Mouse (Mus musculus) urinary bladder, postnatal 10 days (tissue): ENCODE data around the gene Rpl18a.

Experiments
- DNase-seq: peaks from one replicate; pipeline ENCODE4 v3.0.0; 2022; ENCODE audit warnings: low spot score

The Rpl18a gene

GRCm38 (mm10) chr8:70880546-70880945, 16.7 kb downstream of the Rpl18a start:
- DNase-seq = no peak

- peak; percentile 8 for DNase-seq
Measured at GRCm38 (mm10) chr8:70880126-70880525, 17.1 kb downstream of the Rpl18a start.

GRCm38 (mm10) chr8:70879500-70879899, 17.7 kb downstream of the Rpl18a start:
- no peak for DNase-seq

DNA sequence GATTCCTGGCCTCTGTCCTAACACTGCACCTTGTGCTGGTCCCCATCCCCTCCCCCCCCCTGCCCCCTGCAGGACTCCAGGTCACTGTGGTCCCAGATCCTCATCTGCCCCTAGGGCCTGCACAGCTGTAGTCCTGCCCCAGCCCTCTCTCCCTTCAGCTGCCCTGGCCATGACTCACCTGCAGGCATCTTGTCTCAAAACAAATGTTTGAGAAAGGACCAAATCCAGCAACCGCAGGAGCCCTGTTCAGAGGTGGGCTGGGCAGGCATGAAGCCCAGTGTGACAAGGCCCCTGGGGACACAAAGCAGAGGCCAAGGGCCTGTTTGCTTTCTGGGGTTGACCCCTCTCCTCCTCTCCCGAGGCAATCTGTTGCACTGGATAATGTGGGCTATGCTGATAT, 19.0 kb downstream of the Rpl18a start:
- DNase-seq = no peak

DNA sequence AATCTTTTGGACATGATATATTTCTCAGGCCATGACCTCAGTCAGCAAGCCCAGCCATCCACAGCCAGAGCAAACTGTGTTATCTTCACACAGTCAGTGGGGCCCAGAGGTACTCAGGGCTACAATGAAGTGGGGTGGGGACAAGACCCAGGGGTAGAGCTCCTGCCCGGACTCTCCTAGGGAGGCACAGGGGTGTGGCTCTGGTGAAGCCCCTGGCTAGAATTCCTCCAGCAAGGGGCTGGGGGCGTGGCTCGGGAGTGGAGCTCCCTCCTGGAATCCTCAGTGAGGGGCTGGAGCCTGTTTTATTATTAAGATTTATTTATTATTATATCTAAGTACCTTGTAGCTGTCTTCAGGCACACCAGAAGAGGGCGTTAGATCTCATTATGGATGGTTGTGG, 20.8 kb downstream of the Rpl18a start:
- no peak for DNase-seq

- DNase-seq = no peak
Measured at GRCm38 (mm10) chr8:70874441-70874840, 22.8 kb downstream of the Rpl18a start.

DNA sequence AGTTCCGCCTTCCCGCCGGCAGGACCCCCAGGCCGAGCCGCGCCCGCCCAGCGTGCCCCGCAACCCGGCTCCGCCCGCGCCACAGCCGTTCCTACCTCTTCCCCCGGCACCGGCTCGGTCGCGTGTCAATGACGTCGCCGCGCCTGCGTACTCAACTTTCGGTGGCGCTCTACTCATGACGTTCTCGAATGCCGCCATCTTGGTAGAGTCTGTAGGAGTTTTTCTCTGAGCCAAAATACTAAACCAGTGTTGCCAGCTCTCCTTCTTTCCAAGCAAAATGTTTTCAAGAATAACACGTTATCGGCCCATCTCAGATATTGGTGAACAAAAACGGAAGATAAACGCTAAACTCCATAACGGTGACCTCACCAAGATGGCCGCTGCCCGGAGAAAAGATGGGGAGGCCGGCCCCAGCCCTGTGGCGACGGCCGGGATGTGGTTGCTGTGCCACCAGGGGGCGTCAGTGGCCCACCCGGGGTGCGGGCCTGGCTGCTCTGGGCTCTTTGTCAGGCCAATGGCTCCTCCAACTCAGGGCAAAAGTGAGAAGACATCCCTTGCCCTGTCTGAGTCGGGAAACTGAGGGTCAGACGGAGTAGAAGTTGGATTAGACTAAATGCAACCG, 23.7 kb downstream of the Rpl18a start, which contains the start of gene Ccdc124:
Gene Ccdc124, minus strand, starts transcription at position 572 of the 622 bp plus-strand sequence.
- DNase-seq = peak; percentile 87

DNA sequence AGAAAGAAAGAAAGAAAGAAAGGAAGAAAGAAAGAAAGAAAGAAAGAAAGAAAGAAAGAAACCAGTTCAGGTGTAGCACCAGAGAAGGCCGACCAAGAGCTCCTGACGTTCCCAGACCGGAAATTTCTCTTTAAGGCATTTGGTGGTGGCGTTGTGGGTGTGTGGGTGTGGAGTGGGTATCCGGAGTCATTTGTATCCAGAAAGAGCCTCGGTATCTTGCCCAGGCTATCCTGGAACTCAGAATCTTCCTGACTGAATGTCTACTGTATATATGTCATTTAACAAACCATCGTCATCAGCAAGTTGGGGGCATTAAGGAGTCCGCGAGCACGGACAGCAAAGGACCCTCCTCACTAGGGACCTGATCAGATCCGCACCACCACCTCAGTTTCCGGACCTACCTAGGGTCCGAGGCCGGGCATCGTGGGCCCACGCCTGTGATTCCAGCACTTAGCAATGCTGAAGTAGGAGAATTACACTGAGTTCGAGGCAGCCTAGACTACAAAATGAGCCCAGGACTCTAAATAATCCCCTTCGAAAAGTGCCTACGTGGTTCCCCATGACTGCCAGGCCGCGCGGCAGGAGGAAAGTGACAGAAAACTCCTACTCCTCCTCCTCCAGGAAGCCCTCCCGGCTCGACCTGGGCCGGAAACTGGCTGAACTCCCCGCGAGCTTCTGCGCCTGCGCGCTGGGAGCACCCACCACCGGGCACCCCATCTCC, 24.4 kb downstream of the Rpl18a start:
- DNase-seq = no peak

GRCm38 (mm10) chr8:70871195-70871807, 25.9 kb downstream of the Rpl18a start:
- no peak for DNase-seq

- no peak for DNase-seq
Measured at GRCm38 (mm10) chr8:70869601-70870041, 27.6 kb downstream of the Rpl18a start.

DNA sequence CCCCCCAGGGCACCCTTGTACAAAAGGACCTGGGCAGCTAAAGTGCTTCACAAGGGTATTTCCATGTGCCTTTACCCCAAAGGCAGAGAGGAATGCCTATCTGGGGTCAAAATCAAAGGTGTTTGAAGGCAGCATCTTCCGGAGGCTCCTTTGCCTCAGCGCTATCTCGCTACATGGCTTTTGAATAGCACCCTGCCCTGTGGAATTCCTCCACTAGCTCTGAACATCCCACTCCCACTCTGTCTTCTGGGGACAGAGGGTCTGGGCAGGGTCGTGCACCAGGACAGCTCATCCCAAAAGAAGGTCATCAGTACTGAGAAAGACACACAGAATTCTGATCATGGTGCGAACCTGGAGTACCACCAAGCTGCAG, 28.0 kb downstream of the Rpl18a start:
- no peak for DNase-seq

DNA sequence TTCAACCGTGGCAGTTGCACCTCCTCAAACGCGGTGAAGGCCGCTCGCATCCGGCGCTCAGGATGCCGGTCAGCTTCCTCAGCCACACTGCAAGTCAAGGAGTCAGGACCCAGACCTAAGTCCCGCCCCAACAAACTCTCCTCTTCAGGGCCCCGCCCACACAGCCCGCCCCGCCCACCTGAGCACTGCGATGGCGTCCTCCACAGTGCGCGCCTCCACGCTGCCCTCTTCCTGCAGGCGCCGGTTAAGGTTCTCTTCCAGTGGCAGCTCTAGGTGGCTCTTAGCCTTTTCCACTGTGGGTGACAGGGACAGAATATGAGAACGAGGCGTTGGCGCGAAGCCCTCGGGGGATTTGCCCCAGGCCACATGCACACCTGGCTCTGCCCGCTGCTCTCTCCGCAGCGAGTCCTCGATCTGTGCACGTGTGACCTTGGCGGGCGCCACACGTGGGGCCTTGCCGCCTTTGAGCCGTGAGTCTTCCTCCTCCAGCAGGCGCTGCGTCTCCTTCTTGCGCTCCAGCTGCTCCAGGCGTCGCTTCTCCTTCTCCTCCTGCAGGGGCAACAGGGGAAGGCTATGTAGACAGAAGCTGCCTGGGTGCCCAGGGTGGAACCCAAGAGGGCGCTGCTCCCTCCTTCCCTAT, 28.5 kb downstream of the Rpl18a start:
- no peak for DNase-seq

- no peak for DNase-seq
Measured at GRCm38 (mm10) chr8:70866566-70866965, 30.6 kb downstream of the Rpl18a start.

DNA sequence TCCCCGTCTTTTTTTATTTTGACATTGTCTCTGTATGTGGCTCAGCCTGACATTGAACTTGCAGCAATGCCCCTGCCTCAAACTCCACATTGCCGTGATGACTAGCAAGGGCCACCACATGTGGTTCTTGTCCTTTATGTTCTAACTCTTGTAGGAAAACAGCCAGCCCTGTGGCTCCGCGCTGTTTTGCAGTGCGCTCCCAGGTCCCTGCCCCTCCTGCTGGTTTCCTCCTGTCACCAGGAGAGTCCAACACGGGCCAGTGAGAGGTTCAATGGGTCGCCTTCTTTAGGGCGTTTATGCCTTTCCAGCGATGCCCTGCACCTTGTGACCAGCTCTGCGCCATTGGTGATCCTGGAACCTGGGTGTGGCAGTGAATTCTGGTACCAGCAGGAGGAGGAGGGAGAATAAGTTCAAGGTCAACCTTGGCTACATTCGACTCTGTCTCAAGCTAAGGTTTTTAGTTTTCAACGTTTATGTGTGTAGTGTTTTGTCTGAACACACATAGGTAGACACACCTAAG, 31.2 kb downstream of the Rpl18a start:
- DNase-seq = no peak

- DNase-seq = peak; percentile 95
Measured at GRCm38 (mm10) chr8:70865350-70866000, 31.7 kb downstream of the Rpl18a start.

GRCm38 (mm10) chr8:70864712-70865221, 32.4 kb downstream of the Rpl18a start:
- DNase-seq = no peak

DNA sequence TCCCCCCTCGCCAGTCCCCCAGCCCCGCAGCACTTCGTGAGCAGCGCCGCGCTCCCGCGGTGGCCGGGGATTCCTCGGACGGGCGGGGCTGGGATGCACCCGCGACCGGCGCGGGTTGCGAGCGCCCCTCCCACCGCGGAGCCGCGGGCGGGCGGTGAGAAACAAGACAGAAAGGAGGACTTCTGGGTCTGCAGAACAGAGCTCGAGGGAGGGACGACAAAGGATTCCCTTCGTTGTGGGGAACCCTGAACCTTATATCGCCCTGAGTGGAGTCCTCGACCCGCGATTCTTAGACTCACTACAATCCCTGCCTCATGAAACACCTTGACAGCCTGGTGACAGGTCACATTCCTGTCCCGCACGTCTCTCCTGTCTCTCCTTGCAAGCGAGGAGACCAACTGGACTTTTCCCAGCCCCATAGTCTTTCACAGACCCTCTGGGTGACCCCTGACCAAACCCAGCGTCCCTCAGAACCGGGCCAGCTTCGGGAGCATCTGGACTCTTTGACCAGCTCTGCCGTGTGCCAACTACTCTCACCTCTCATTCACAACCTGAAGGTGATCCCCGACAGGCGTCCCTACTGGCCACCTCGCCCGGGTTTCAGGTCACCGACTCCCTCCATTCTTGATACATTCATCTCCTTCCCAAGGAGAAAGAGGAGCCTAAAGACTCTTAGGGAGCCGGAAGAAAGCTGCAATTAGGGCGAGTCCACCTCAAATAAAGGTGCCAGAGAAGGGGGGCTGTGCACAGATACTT, 33.1 kb downstream of the Rpl18a start:
- DNase-seq = no peak

GRCm38 (mm10) chr8:70862824-70863641, 34.2 kb downstream of the Rpl18a start, which contains the start of gene Kcnn1:
TSS of gene Kcnn1 (minus strand) at chr8:70863258.
- no peak for DNase-seq

- no peak for DNase-seq
Measured at GRCm38 (mm10) chr8:70857516-70857915, 39.7 kb downstream of the Rpl18a start.
